Mouse (Mus musculus) lung, postnatal 14 days (tissue): ENCODE data around the gene Gm156.
"Not testable (repeated sequence)": the region's sequence is repeated elsewhere in the genome, so short reads cannot be mapped to it uniquely, and the experiment has no call there.

Source experiments
- DNase-seq: peaks from one replicate; pipeline ENCODE4 v3.0.0; 2021

Gene Gm156

DNA sequence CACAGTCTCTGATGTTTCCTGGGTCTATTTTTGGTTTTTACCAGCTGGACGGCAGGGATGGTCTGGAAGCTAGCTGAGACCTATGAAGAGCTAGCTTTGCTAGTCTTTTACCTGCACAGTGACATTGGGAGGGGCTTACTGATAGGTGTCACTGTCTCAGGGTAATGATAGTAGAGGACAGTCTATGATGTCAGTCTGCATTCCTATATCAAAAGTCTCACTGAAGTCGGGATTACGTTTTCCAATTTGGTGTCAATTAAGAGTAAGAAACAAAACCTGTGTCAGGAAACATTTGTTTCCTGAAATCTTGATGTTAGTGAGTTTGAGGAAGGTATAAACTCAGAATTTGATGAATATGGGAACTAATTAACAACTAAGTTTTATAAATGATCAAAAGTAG lies at the start of gene Gm156:
Gm156 (minus strand) TSS at position 101 of the 400 bp plus-strand sequence.
- DNase-seq: not testable (repeated sequence)

DNA sequence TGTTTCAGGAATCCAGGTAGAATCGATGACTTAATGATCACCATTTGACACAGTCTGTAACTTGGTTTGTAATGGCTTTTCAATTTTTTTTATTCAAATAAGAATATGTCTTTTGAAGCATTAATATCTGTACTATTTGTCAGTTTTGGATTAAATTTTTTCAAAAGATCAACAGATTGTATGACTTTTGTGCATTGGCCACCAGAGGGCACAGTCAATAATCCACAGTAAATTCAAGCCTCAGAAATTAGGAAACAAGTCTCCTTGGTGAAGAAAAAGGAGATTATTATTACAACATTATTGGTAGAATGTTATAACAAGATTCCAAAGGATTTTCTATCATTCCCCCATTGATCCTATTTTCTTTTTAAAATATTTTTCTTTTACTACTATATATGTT lies 41.5 kb upstream of the Gm156 start:
- DNase-seq: no peak

DNA sequence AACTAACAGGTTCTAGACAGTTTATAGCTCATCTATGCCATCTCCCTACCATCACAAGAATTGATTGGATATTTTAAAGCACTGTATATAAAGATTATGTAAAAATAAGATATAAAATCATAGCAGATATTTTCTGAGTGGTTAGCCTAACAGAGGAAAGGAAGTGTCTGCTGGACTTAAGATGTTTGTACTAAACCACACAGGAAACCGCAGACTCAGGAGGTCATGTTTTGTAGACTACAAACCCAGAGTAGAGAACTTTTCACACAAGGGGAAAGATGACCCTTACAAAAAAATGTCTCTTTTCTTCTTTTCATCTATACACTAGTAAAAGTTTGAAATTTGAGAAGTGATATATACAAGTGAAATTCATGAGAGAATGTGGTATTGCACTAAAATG lies 39.9 kb upstream of the Gm156 start:
- DNase-seq: no peak

DNA sequence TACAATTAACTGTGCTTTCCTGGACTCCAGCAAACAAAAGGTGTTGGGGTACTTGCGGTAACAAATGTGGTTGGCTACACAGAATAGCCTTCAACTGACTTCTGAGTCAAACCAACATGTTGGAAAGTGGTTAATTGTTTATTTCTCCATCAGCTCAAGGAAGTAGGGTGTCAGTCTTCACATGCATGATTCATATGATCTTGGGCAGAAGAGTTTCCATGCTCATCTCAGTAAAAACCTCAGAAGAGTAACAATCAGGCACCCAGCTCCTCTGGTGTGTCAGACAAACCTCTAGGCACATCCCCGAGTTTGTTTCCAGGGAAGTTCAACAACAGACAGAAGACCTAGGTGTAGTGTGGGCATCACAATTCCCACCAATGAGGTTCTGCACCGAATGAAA lies 33.7 kb upstream of the Gm156 start:
- DNase-seq: no peak

DNA sequence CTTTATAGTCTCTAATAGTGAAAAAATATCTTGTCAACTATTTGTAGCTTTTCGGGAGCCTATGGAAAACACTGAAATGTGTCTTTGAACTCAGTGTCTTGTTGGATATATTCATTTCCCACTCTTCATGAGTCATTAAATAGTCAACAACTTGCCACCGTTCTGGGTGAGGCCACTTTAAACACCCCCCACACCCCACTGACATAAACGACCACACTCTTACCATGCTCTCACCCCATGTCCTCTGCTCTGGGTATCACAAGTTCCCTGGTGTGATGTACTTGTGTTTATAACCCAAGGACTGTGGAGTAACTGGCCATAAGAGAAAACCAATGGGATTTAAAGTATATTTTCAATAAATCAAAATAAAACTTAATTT lies 36.4 kb downstream of the Gm156 start:
- DNase-seq: no peak

DNA sequence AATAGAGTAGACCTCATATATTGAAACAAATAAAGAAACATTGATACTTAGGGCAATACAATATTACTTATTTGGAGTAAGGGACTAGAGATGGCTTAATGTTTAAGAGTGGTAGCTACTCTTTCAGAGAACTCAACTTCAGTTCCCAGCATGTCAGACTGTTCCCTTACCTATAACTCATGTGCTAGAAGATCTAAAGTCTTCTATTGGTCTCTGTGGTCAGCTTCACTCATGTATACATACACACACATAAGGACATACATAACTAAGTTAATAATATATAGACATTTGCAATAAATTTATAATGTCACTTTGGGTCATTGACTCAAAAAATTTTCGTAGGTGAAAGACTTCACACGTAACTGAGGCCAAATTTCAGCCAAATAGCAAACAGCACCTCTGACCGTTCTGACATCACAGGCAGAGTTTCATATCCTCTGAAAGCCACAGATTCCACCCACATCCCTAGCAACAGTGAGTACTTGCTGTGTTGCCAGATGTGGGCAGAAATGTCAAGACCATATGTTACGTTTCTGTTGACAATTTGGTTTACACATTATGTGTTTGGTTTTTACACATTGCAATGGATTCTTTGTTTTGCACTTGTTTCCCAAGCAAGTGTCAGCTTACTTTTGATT lies 36.9 kb downstream of the Gm156 start:
- no peak for DNase-seq

DNA sequence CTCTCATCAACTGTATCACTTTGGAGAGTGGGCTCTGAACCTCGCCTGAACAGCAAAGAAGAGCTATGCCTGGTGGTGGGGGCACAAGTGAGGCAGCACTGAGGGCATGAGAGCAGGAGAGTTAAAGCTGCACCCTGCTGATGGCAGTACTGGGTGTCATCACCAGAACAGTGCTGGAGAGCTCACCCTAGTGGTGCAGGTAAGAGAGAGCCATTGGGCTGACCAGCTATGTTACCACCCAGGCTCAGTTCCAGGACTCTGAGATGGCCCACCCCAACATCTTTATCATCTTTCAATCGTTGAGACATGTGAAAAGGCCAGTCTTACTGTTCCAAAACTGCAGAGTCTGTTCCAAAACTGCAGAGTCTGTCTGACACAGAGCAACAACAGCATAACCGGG lies 37.9 kb downstream of the Gm156 start:
- no peak for DNase-seq

DNA sequence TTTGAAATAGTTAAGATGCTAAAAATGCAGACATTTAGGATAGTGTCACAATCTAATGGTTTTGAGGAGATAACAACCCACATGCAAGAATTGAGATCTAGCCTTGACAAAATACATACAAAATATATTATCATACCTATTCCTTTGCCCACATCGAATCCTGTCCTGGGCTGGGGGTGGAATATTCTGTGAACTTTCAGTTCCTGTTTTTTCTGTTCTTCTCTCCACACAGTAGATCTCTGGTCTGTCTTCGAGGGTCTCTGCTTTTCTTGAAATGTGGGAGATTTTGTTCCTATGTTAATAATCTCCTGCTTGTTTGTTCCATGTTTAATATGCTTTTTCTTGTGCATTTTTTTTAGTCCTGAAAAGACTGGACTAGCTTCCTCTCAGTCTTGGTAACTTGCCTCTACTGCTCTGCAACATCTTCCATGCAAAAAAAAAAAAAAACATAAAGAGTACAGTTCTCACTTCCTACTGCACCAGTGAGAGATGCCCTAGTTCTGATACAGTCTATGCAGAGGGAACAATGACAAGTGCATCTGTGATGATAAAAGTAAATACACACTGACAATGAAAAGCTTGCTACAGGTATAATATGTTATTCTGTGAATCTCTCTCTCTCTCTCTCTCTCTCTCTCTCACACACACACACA lies 43.9 kb downstream of the Gm156 start, which contains the start of gene Klri2:
Klri2 (minus strand) TSS at position 416 of the 653 bp plus-strand sequence.
- no peak for DNase-seq

DNA sequence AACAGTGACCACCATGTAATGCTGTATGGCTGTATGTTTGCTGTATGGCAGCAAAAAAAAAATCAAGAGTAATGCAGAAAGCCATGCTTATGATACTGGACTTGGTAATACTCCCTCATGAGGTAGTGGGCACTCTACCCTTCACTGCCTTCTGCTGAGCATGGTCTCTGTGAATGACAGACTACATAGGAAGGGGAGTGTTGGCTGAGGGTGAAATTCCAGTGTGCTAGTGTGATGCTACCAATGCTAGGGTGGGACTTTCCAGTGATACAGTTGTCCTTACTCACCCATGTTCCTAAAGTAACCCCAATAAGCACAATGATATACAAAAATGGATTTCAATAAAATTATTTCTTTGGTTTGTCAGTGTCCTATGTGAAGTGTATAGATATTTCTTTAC lies 47.7 kb downstream of the Gm156 start:
- DNase-seq: no peak

DNA sequence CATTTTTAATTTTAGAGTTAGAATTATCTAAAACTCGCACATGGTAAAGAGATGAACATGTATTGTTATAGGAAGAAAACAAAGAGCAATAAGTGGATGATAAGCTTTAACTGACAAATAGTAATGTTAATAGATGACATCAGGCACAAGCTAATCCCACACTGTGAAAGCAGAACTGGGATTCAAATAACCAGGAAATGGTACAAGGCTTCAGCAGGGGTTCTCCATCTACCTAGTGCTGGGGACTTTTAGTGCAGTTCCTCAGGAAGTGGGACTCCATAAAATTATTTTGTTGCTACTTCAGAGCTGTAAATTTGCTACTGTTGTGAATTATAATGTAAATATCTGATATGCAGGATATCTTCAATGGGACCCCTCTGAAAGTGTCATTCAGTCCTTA lies 56.8 kb downstream of the Gm156 start:
- no peak for DNase-seq

DNA sequence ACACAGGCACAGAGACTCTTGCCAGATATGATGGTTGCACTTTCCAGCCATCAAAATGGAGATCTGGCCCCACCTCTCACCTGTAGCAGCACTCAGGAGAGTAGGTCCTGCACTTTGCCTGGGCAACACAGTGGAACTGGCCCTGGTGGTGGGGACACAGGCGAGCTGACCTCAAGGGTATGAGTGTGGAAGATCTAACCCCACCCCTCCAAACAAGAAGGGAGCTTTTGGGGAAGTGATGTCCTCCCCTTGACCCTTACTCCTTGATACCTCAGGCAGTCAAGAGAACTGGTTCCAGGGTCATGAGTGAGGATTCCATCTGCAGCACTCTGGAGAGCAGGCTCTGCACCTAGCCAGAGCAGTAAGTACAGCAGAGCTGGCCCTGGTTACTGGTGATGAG lies 62.7 kb downstream of the Gm156 start:
- DNase-seq: no peak

DNA sequence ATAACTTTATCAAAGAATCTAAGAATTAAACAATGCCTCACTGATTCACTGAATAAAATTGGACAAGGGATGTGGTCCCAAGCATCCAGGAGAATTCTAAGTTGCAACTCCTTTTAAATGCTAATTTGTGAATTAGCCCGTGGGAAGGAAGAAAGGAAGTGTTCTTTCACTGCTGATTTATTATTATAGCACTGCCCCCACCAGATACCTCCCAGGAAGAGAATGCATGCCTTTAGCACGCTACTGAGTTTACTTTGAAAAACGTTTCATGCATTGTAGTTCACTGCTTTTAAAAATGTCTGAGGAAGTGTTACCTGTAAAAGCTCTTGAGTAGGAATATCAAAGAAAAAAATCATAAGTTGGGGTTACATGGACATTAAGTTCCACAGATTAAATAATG lies 63.6 kb downstream of the Gm156 start:
- DNase-seq: no peak

DNA sequence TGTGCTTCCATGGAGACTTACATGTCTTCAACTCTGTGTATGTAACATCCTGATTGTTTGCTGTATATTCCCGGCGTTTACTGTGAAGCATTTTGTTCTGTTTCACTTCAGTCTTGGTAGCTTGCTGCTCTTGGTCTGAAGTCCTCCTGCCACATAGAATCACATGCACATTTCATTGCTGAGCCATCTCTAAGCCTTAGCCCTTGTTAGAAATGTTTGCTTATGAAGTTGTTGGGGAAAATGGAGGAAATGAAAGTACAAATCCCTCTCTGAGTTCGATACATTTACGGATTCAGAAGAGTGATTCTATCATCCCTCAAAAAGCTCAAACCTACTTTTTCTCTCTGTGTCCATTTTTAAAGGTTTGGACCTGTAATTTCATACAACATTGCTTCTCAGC lies 67.0 kb downstream of the Gm156 start, which contains the start of gene Klri1:
Klri1 (minus strand) TSS at position 101 of the 400 bp plus-strand sequence.
- no peak for DNase-seq
